ENCODE assay signal across 9 mouse cellular contexts in genomic region chr13:63496646-63497582, GRCm38 (mm10). TPM values are rescaled to one million over a fixed set of nuclear protein-coding genes. Genes with fewer than 3 reads are reported as not detected.
DNase-seq lines count a peak whose midpoint lies in the region; ATAC-seq and TF ChIP-seq lines count a peak whose summit lies in the region.
"Had no signal": no experiment of that assay in that cellular context is flagged by ENCODE, and none has a peak within 500 bp of the region (broad histone marks: within the 10 kb centered on the region; RNA-seq: fewer than 3 reads in every experiment).

Fancc (minus strand) TSS chr13:63497278.

- H3K4me1 ChIP-seq in hindbrain, postnatal 0 days (ENCODE audit: insufficient read depth, low read length), result peaks cover 5% of the 10 kb centered on the region; the same call in 1 of the 2 replicates
- no peaks in the 10 kb centered on the region for H3K4me1 ChIP-seq in lung, postnatal 0 days (ENCODE audit: insufficient read depth, low read depth, low read length)

- no peaks in the 10 kb centered on the region for H3K36me3 ChIP-seq in hindbrain, postnatal 0 days (ENCODE audit: insufficient read depth, low read length)
- no peaks in the 10 kb centered on the region for H3K36me3 ChIP-seq in lung, postnatal 0 days (ENCODE audit: insufficient read depth, low read length)

- peak; percentile 89 for ATAC-seq in hindbrain, postnatal 0 days
- peak; percentile 52 for ATAC-seq in lung, postnatal 0 days

- no peaks in the 10 kb centered on the region for H3K9me3 ChIP-seq in hindbrain, postnatal 0 days (ENCODE audit: low read length)
- no peaks in the 10 kb centered on the region for H3K9me3 ChIP-seq in lung, postnatal 0 days (ENCODE audit: low read length)

- 0 out of 2 replicates have a peak within 1 kb of the TSS, but pooled peaks have one; percentile 27 for H3K27ac ChIP-seq in hindbrain, postnatal 0 days
- H3K27ac ChIP-seq in lung, postnatal 0 days (ENCODE audit: low read length), result no peak within 1 kb of the TSS
- H3K27ac ChIP-seq: liver, embryonic 14.5 days had no signal

- no peak within 1 kb of the TSS for H3K9ac ChIP-seq in hindbrain, postnatal 0 days (replicated peaks; ENCODE audit: low read length)
- no peak within 1 kb of the TSS for H3K9ac ChIP-seq in lung, postnatal 0 days (replicated peaks; ENCODE audit: low read depth)
- H3K9ac ChIP-seq: liver, embryonic 14.5 days had no signal

- H3K27me3 ChIP-seq in hindbrain, postnatal 0 days (ENCODE audit: insufficient read depth, low read length), result no peaks in the 10 kb centered on the region
- no peaks in the 10 kb centered on the region for H3K27me3 ChIP-seq in lung, postnatal 0 days (replicated peaks; ENCODE audit: insufficient read depth, low read length)

- WGBS in hindbrain, postnatal 0 days, result 20% methylated on average over 23 of the region's 23 CpGs
- WGBS in lung, postnatal 0 days, result 31% methylated on average over 23 of the region's 23 CpGs

- TF ChIP-seq CTCF in hindbrain, postnatal 0 days (IDR thresholded peaks at IDR 0.05; ENCODE audit: low read depth), result no peak
- no peak for TF ChIP-seq CTCF in lung, postnatal 0 days (IDR thresholded peaks at IDR 0.05)

- no peak for TF ChIP-seq EP300 in lung, postnatal 0 days (IDR thresholded peaks at IDR 0.05)

- H3K4me2 ChIP-seq in hindbrain, postnatal 0 days (ENCODE audit: low read depth, low read length), result peak within 1 kb of the TSS; percentile 37
- peak within 1 kb of the TSS; percentile 17; the same call in 1 of the 2 replicates for H3K4me2 ChIP-seq in lung, postnatal 0 days (replicated peaks; ENCODE audit: low read depth, low read length)

- DNase-seq in heart, adult 11 months, result peak; percentile 84
- no peak for DNase-seq in heart, adult 8-10 months (ENCODE audit: low spot score)
- no peak for DNase-seq in urinary bladder, adult 2 months (ENCODE audit: low spot score)
- no peak for DNase-seq in urinary bladder, postnatal 10 days (ENCODE audit: low spot score)
- peak; percentile 74 for DNase-seq in hindbrain, postnatal 0 days (ENCODE audit: low spot score)
- DNase-seq in lung, postnatal 0 days (ENCODE audit: low spot score), result peak; percentile 44
- DNase-seq in thymus, postnatal 4 days, result peak; percentile 47
- DNase-seq in spleen, adult 12 weeks (ENCODE audit: low spot score), result no peak

- no peak within 1 kb of the TSS for H3K4me3 ChIP-seq in hindbrain, postnatal 0 days (ENCODE audit: low read length)
- H3K4me3 ChIP-seq in lung, postnatal 0 days (ENCODE audit: low read depth, low read length), result no peak within 1 kb of the TSS

RNA-seq across cellular contexts. Expression of gene Fancc, which starts in this region (rescaled TPM):
- total RNA-seq in heart, adult 8-10 months (2022), result 1 to 10 TPM; 2.4 to 4.1 (median 3.5) TPM
- 26.7 and 29.2 TPM in 2 replicates for polyA plus RNA-seq in urinary bladder, adult 2 months (2012; rRNA removed)
- 17.7 and 25.9 TPM in 2 replicates for total RNA-seq in hindbrain, postnatal 0 days (2014; rRNA removed)
- 11.4 and 11.9 TPM in 2 replicates for polyA plus RNA-seq in hindbrain, postnatal 0 days (2015; fragmentation: Nextera tagmentation; extraction: Ambion mirVana)
- polyA plus RNA-seq in lung, postnatal 0 days (2015; fragmentation: Nextera tagmentation; extraction: Ambion mirVana), result 26.0 and 37.6 TPM in 2 replicates

Comparison
In these comparisons a context has a peak if more than half of its experiments do, and no peak if none do; other contexts are left out.
1. DNase-seq: peak in heart, adult 11 months (single experiment), hindbrain, postnatal 0 days (single experiment), lung, postnatal 0 days (single experiment) and thymus, postnatal 4 days (single experiment); none in heart, adult 8-10 months (single experiment), urinary bladder, adult 2 months (single experiment), urinary bladder, postnatal 10 days (single experiment) and spleen, adult 12 weeks (single experiment).